ENCODE assay signal across 2 mouse cellular contexts in the genomic region with DNA sequence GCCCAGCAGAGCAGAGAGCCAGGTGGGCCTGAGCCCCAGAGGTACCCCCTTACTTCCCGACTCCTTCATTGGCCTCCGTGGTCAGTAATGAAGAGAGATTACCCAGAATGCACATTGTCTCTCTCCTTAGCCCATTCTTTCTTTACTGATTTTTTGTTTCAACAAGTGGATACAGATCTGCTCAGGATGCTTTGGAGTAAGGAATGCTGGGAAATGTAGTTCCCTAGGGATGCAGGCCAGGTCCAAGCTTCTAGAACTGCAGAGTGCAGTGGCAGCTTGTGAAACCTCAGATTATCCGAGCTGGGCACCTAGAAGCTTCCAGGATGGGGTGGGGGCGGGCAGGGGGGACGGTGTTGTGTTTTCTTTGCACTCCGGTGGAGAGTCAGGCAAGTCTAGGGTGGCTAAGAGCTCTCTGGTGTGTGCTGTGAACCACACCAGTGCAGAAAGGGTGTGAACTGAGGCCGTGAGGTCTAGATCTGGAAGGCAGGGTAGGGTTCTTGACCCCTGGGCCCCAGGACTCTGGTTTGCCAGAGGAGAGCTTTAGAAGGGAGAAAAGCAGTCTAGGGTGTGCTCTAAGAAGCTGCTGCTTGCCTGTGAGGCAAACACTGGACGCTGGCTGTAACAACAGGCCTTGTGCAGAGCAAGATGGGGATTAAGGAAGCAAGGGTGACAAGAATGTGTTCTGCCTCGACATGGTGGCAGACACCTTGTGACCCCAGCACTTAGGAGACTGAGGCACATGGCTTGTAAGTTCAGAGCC.
TF ChIP-seq lines count a peak whose summit lies in the region.

No protein-coding gene starts in this region.

TF ChIP-seq in CH12.LX, 34 proteins besides CTCF, POLR2A, EP300 and RAD21:
- no peak for TF ChIP-seq CHD2 (IDR thresholded peaks at IDR 0.05; ENCODE audit: low read length)
- TF ChIP-seq NRF1 (IDR thresholded peaks at IDR 0.05; ENCODE audit: low read depth, low read length): no peak
- no peak for TF ChIP-seq GABPA (IDR thresholded peaks at IDR 0.05; ENCODE audit: insufficient replicate concordance, low read depth, low read length)
- no peak for TF ChIP-seq TCF12 (IDR thresholded peaks at IDR 0.05; ENCODE audit: low read depth, low read length)
- 0 out of 2 replicates have a peak, but pooled peaks have one; percentile 27 for TF ChIP-seq HCFC1 (IDR thresholded peaks at IDR 0.05; ENCODE audit: low read depth, low read length)
- TF ChIP-seq UBTF (IDR thresholded peaks at IDR 0.05; ENCODE audit: low read depth, low read length): no peak
- no peak for TF ChIP-seq BHLHE40 (IDR thresholded peaks at IDR 0.05; ENCODE audit: low read depth, low read length)
- no peak for TF ChIP-seq IRF4 (IDR thresholded peaks at IDR 0.05; ENCODE audit: low read depth, low read length)

TF ChIP-seq in ES-E14, 5 proteins besides CTCF, POLR2A, EP300 and RAD21:
- TF ChIP-seq MAFK (IDR thresholded peaks at IDR 0.05; ENCODE audit: insufficient read depth, low read depth, low read length) (no peak), ZC3H11A (IDR thresholded peaks at IDR 0.05; ENCODE audit: borderline replicate concordance, low read depth, low read length) (no peak), HCFC1 (IDR thresholded peaks at IDR 0.05; ENCODE audit: borderline replicate concordance, insufficient read depth, low read length) (peak; percentile 73; the same call in 1 of the 2 replicates)
